Mouse (Mus musculus): ENCODE data around the gene Olfr447.

Olfr447 gene

GRCm38 (mm10) chr6:42908578-42908977 lies at the start of gene Olfr447:
TSS of gene Olfr447 (plus strand) at chr6:42908878.
- no peak for DNase-seq (ENCODE audit: low read depth, low spot score)

- DNase-seq (ENCODE audit: low read depth, low spot score), result peak; percentile 73
These were observed 48.4 kb upstream of the Olfr447 start for GRCm38 (mm10) chr6:42860222-42860819.

DNA sequence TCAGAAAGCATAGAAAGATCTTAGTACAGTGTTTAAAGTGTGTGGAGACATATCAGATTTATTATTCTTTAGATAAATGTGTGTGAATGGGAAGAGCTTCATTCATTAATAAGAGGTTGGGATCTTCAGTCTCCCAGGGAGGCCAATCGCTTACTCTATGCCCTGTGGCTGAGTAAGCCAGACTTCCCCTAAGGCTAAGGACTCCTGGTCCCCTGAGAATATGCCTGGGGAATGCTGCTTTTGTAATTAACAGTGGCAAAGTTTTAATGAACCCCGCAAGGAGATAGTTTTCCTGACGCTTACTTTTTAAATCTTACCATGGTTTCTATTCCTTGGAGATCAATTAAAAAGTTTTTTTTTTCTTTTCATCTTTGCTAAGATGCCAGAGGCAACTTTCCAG lies 39.0 kb upstream of the Olfr447 start:
- no peak for DNase-seq (ENCODE audit: low read depth, low spot score)

GRCm38 (mm10) chr6:42876323-42876722 lies 32.4 kb upstream of the Olfr447 start:
- DNase-seq (ENCODE audit: low read depth, low spot score), result no peak

GRCm38 (mm10) chr6:42890141-42890540 lies 18.5 kb upstream of the Olfr447 start, which contains the start of gene Olfr448:
TSS of gene Olfr448 (plus strand) at chr6:42890441.
- no peak for DNase-seq (ENCODE audit: low read depth, low spot score)

- no peak for DNase-seq (ENCODE audit: low read depth, low spot score)
These were observed 8.3 kb upstream of the Olfr447 start for GRCm38 (mm10) chr6:42900345-42900744.

GRCm38 (mm10) chr6:42921077-42921476 lies 12.4 kb downstream of the Olfr447 start, which contains the start of gene Olfr446:
TSS of gene Olfr446 (plus strand) at chr6:42921377.
- DNase-seq (ENCODE audit: low read depth, low spot score), result no peak

DNA sequence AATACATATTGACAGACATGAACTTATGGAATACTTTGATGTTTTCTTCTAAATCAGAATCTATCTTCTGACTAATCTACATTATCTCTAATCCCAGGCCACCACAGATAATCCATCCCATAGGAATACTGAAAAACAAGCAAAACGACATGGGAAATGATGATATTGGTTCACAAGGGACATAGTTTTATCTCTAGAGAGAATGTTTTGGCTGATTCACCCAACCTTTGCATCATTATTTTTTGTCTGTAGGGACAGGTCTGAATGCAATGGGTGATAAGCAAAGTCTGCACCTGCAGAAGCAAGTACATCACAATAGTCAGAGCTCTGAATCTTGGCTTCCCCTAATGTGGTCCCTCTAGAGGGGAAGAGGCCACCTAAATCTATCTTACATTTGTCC lies 40.1 kb downstream of the Olfr447 start, which contains the start of gene Olfr444:
TSS of gene Olfr444 (plus strand) at position 301 of the 400 bp plus-strand sequence.
- no peak for DNase-seq (ENCODE audit: low read depth, low spot score)
